Mouse (Mus musculus) left cerebral cortex, adult 9 months (tissue): ENCODE measurements around the gene Tnfrsf1b.
"Not testable (repeated sequence)": the region's sequence is repeated elsewhere in the genome, so short reads cannot be mapped to it uniquely, and the experiment has no call there.

Source experiments
- DNase-seq, 2 experiments: peaks; one replicate each; pipeline ENCODE4 v3.0.0; 2022; ENCODE audit warnings: low spot score in 2 of 2

Gene Tnfrsf1b

DNA sequence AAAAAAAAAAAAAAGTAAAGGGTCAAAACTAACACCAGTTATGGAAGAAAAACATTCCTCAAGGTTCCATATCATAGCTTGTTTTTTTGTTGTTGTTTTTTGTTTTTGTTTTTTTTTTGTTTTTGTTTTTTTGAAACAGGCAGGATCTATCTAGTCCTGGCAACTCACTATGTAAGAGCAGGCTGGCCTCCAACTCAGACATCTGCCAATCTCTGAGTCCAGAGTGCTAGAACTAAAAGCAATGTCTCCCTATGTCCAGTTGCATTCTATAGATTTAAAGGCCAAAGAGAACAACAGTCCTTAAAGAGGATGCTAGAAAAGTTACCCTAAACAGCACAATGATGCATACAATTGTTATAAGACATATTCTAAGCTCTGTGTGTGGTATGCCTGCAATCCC is 58.1 kb downstream of the Tnfrsf1b start:
- DNase-seq = no peak

DNA sequence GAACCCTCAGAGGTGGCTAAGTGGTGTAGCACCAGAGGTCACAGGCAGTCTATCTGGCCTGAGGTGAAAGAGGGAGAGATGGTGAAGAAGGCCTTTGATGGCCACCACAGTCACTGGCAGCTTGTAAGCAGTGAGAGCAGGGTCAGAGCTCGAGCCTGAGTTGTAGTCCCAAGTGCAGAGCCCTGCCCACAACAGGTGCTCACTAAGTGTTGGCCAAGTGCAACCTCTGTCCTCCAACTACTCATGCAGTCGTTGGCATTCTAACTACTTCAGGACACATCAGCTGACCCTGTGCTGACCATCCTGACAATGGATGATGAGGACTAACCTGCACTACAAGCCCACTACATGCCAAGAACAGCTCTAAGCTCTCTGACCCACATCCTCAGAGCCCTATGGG is 59.1 kb downstream of the Tnfrsf1b start:
- DNase-seq = no peak

DNA sequence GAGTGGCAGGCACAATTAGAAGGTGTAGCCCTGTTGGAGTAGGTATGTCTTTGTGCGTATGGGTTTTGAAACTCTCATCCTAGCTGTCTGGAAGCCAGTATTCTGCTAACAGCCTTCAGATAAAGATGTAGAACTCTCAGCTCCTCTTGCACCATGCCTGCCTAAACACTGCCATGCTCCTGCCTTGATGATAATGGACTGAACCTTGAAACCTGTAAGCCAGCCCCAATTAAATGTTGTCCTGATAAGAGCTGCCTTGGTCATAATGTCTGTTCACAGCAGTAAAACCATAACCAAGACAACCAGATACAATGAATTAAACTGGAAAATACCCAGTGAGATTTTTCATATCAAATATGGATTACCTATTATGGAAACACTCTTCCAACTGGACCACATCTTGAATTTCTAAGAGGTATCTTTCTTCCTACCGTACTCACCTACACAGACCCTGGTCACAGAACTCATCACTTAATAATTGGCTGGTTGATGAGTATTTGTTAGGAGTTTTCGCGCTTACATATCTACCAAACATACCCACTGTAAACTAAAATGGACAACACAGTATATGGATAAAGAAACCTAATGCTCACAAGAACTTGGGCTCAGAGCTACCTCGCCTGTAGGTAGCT is 67.6 kb downstream of the Tnfrsf1b start:
- DNase-seq = no peak

DNA sequence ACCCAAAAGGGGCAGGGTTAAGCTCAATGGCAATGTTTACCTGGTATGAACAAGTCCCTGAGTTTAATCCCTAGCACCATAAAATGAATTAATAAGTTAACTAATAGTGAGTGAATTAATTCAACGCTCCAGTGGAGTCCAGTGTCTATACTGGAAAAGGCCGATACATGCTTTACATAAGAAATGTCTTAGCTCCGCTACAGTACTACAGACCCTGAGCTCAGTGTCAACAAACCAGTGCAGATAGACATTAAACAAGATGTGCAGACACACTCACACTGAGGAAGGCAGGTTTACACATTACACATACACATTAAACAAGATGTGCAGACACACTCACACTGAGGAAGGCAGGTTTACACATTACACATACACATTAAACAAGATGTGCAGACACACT is 81.1 kb downstream of the Tnfrsf1b start:
- DNase-seq = not testable (repeated sequence)

DNA sequence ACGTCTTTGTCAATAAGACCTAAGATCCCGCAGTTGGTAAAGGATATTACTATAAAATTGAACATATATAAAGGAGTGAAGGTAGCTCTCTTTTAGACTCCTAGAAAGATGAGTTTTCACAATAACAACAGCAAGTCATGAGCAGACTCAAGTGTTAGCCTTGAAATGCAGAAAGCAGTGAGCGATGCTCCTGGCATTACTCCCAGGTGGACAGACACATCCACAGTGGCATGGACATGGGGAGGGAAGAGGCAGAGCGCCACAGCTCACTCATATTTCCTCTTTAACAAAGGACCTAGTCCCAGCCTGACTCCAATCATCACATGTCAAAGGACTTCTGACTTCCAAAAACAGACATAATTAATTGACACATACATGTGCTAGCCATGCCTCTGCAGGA is 82.6 kb downstream of the Tnfrsf1b start:
- no peak for DNase-seq
